Mouse (Mus musculus) spleen, adult 10 weeks (tissue): ENCODE measurements around the gene Arhgef17. TPM values are rescaled to one million over a fixed set of nuclear protein-coding genes. Genes with fewer than 3 reads are reported as not detected.

Experiments
- polyA plus RNA-seq: library from polyadenylated mRNA; stranded (reverse); fragments of 350-450 nt; fragmentation: Illumina TruSeq; extraction: RNeasy Lipid Tissue Mini Kit (QIAGEN cat#74804); gene quantifications from one replicate; pipeline ENCODE4 v1.2.3, GENCODE M21; 2015; ENCODE audit warnings: low replicate concordance; ENCODE audit not compliant: insufficient read depth

Gene Arhgef17
- 3.4 TPM for polyA plus RNA-seq

DNA sequence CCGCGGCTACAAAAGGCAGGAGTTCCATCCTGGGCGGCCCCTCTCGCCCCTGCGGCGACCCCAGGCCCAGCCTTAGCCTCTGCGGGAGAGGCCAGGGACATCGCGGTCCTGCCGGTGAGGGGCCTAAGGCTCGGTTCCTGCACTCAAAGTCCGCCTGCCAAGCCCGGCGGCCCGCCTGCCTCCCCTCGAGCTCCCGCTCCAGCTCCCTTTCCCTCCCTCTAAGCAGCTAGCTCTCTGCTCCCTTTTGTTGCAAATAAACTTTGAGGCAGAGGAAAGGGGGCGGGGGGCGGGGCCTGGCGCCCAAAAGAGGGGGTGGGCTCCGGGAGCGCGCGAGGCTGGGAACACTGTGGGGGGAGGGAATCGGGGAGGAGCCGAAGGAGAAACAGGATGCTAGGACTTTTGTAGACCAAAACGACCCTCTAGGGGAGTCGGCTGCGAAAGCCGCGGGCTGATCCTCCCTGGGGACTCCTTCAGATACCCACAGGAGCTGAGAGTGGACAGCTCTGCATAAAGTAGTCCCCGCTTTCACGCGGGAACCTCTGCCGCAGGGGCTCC, at the start of gene Arhgef17:
TSS of gene Arhgef17 (minus strand) at position 182 of the 555 bp plus-strand sequence.

DNA sequence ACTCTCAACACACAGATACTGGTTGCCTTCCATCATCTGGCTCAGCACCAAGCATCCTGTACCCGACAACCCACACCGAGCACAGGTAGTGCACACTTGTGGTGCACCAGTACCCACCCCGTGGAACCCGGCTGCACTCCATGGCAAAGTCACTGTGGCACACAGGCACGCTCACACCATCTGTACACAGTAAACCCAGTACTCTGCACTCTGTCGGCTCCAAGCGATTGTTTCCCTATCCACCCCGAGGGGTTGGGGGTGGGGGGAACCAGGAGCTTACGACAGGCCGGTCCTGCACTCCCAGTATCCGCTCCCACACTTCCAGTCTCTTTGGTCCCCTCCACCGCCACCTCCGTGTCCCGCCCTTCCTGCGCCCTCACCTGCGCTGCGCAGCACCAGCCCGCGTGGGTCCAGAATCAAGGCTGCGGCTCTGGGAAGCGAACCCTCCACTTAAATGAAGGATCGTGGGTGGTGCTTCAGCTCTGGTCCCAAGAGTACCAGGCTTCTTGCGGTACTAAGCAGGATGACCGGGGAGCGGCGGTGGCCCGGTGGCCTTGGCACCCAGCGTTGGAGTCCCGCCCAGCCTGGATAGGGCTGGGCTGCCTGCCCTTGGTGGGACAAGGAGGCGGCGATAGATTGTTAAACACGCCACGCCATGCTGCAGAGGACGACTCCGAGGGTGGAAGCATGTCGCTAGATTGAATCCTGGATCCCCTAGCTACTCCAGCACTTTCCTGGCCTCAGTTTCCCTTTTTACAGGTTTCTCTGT, 42.4 kb upstream of the Arhgef17 start, which contains the start of gene P2ry6:
TSS of gene P2ry6 (minus strand) at position 515 of the 769 bp plus-strand sequence.

DNA sequence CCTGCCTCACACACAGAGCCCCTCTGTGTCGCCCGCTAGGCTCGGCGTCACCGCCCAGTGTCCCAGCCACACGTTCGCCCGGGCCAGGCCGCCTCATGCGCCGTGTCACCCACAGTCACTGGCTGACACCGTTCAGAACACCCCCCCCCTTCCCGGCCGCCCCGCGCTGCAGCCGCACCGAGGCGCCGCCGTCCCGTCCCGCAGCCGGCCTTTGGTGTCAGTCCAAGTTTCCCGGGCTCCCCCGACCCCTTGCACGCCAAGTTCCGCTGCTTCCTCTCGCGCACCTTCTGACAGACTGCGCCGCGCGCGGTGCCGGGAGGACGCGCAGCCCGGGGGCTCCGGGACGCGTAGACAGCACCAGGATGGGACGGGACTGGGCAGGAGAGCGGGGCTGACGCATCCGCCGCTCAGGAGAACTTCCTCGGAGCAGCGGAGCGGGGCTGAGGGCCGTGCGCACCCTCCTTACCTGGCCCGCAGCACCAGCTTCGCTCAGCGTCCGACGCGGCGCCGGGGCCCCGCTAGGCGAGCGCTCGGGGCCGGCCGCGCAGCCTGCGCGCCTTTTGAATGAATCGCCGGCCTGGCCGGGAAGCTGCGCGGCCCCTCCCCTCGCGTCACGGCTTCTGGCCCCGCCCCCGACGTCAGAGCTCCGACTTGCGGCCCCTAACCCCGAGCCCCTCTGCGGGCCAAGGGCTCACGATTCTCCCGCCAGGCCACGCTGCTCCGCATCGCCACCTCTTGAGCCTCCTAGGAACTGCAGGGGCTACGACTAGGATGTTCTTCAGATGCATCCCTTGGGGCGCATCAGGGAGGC, 68.9 kb downstream of the Arhgef17 start, which contains the start of gene Relt:
TSS of gene Relt (minus strand) at position 619 of the 811 bp plus-strand sequence.

Other genes with a start within 250 kb of the Arhgef17 start
- gene Fam168a, start 225.5 kb downstream of the Arhgef17 start, polyA plus RNA-seq: 27.6 TPM
- gene Relt, start 68.7 kb downstream of the Arhgef17 start, polyA plus RNA-seq: 17.0 TPM
- 7.0 TPM for gene P2ry6, start 42.5 kb upstream of the Arhgef17 start, polyA plus RNA-seq
- gene P2ry2, start 80.8 kb upstream of the Arhgef17 start, polyA plus RNA-seq: 1.6 TPM
- 148 TPM for gene Fchsd2, start 160.8 kb upstream of the Arhgef17 start, polyA plus RNA-seq